ENCODE assay signal across 28 mouse cellular contexts in genomic region chr7:67546282-67546681, GRCm38 (mm10).
DNase-seq lines count a peak whose midpoint lies in the region; ATAC-seq lines count a peak whose summit lies in the region.
"Had no signal": no experiment of that assay in that cellular context is flagged by ENCODE, and none has a peak within 500 bp of the region (broad histone marks: within the 10 kb centered on the region; RNA-seq: fewer than 3 reads in every experiment).

No protein-coding gene starts in this region.

- no peaks in the 10 kb centered on the region for H3K36me3 ChIP-seq in hindbrain, embryonic 10.5 days
- H3K36me3 ChIP-seq: embryonic facial prominence, embryonic 12.5 days; heart, embryonic 12.5 days; kidney, embryonic 15.5 days; limb, embryonic 12.5 days; lung, embryonic 15.5 days; midbrain, embryonic 12.5 days had no signal

- DNase-seq in 416B (ENCODE audit: low read depth) = peak; percentile 65
- DNase-seq in B cell, adult 2 months = peak; percentile 52 to 53
- peak; percentile 22 for DNase-seq in c-Kit-positive CD71-negative TER-119-negative erythroid progenitor cells, embryonic 14.5 days (ENCODE audit: low read depth)
- no peak for DNase-seq in hindbrain, embryonic 10.5 days (ENCODE audit: low spot score)
- DNase-seq: adrenal gland, postnatal 10 days; cerebellum, adult 11 months; cerebellum, adult 9-10 months; cerebellum, postnatal 36 days; embryo, embryonic 11 days; forebrain, postnatal 0 days; gastrocnemius, postnatal 25 days; heart, adult 2 months; kidney, adult 18-20 months; kidney, postnatal 36 days; thymus, postnatal 25 days had no signal

- 94% methylated on average over 5 of the region's 5 CpGs for WGBS in hindbrain, embryonic 10.5 days

- no peaks in the 10 kb centered on the region for H3K27me3 ChIP-seq in hindbrain, embryonic 10.5 days (ENCODE audit: insufficient read depth, poor library complexity, severe bottlenecking)
- H3K27me3 ChIP-seq: embryonic facial prominence, embryonic 12.5 days; heart, embryonic 12.5 days; kidney, embryonic 15.5 days; limb, embryonic 12.5 days; lung, embryonic 15.5 days; megakaryocyte, embryonic 14.5 days; midbrain, embryonic 12.5 days had no signal

- peak; percentile 78 for ATAC-seq in megakaryocyte progenitor cell, adult 5-6 weeks (replicated peaks; ENCODE audit: poor library complexity)
- ATAC-seq in CD4-positive, CD25-positive, alpha-beta regulatory T cell, adult 4 months = no peak
- ATAC-seq in frontal cortex, adult (ENCODE audit: low TSS enrichment) = no peak
- ATAC-seq: forebrain, postnatal 0 days; hindbrain, embryonic 16.5 days had no signal

- H3K27ac ChIP-seq in hindbrain, embryonic 10.5 days = no peak overlapping the region
- H3K27ac ChIP-seq: embryonic facial prominence, embryonic 12.5 days; heart, adult 2 months; kidney, embryonic 15.5 days; layer of hippocampus, adult 2 months; left cerebral cortex, adult 2 months; limb, embryonic 12.5 days; lung, embryonic 15.5 days; midbrain, embryonic 12.5 days had no signal

- peaks cover 14% of the 10 kb centered on the region for H3K4me1 ChIP-seq in hindbrain, embryonic 10.5 days (replicated peaks)
- H3K4me1 ChIP-seq: kidney, embryonic 15.5 days; limb, embryonic 12.5 days had no signal

- H3K4me3 ChIP-seq in hindbrain, embryonic 10.5 days = no peak overlapping the region
- H3K4me3 ChIP-seq: embryonic facial prominence, embryonic 12.5 days; heart, adult 2 months; heart, embryonic 12.5 days; kidney, embryonic 15.5 days; layer of hippocampus, adult 2 months; left cerebral cortex, adult 2 months; limb, embryonic 12.5 days; lung, embryonic 15.5 days; megakaryocyte, embryonic 14.5 days; midbrain, embryonic 12.5 days had no signal

- no peaks in the 10 kb centered on the region for H3K9me3 ChIP-seq in hindbrain, embryonic 10.5 days
- H3K9me3 ChIP-seq: embryonic facial prominence, embryonic 12.5 days; heart, embryonic 12.5 days; kidney, embryonic 15.5 days; limb, embryonic 12.5 days; lung, embryonic 15.5 days; megakaryocyte, embryonic 14.5 days; midbrain, embryonic 12.5 days had no signal
